Comparison of ENCODE assay signal across 8 mouse cellular contexts in genomic region chr4:141545071-141545742, GRCm38 (mm10). TPM values are rescaled to one million over a fixed set of nuclear protein-coding genes. Genes with fewer than 3 reads are reported as not detected.
DNase-seq lines count a peak whose midpoint lies in the region; ATAC-seq and TF ChIP-seq lines count a peak whose summit lies in the region.

No protein-coding gene starts in this region.

- no peaks in the 10 kb centered on the region for H3K27me3 ChIP-seq in hindbrain, embryonic 15.5 days
- H3K27me3 ChIP-seq in megakaryocyte, embryonic 14.5 days (replicated peaks) = no peaks in the 10 kb centered on the region

- intact Hi-C loops in gastrocnemius, adult 2 months (cut with DNase I) = no loop called here
- intact Hi-C loops in left cerebral cortex, postnatal 25 days (cut with DNase I) = no loop called here

- peak; percentile 17; the same call in 1 of the 2 replicates for ATAC-seq in common myeloid progenitor, adult 5-6 weeks (replicated peaks; ENCODE audit: low read depth, poor library complexity, severe bottlenecking)
- ATAC-seq in hindbrain, embryonic 15.5 days (ENCODE audit: low FRiP score, low read depth) = peak; percentile 63
- no peak for ATAC-seq in inflammation-experienced regulatory T-cells, adult 6 months

- peaks cover 39% of the 10 kb centered on the region for H3K4me1 ChIP-seq in hindbrain, embryonic 15.5 days (replicated peaks)
- H3K4me1 ChIP-seq in megakaryocyte, embryonic 14.5 days = peaks cover 47% of the 10 kb centered on the region

- TF ChIP-seq CTCF in gastrocnemius, adult 2 months (IDR thresholded peaks at IDR 0.05) = no peak

- H3K36me3 ChIP-seq in hindbrain, embryonic 15.5 days = no peaks in the 10 kb centered on the region
- no peaks in the 10 kb centered on the region for H3K36me3 ChIP-seq in megakaryocyte, embryonic 14.5 days (replicated peaks; ENCODE audit: low read length)

- peak; percentile 80 to 82 for DNase-seq in adrenal gland, adult 18-20 months (ENCODE audit: low spot score in 2 of 2)
- DNase-seq in gastrocnemius, adult 2 months = peak; percentile 90
- peak; percentile 51 to 52 for DNase-seq in left cerebral cortex, postnatal 25 days (ENCODE audit: low spot score in 2 of 2)
- peak; percentile 61 for DNase-seq in right cerebral cortex, postnatal 4 days

- peak overlapping the region; percentile 85 for H3K9ac ChIP-seq in hindbrain, embryonic 15.5 days

- no peaks in the 10 kb centered on the region for H3K9me3 ChIP-seq in hindbrain, embryonic 15.5 days
- no peaks in the 10 kb centered on the region for H3K9me3 ChIP-seq in megakaryocyte, embryonic 14.5 days

- peak overlapping the region; percentile 100 for H3K4me3 ChIP-seq in gastrocnemius, adult 2 months
- H3K4me3 ChIP-seq in hindbrain, embryonic 15.5 days = peak overlapping the region; percentile 60
- peak overlapping the region; percentile 95 for H3K4me3 ChIP-seq in megakaryocyte, embryonic 14.5 days (replicated peaks)

- peak overlapping the region; percentile 98 for H3K4me2 ChIP-seq in hindbrain, embryonic 15.5 days

- whole genome bisulfite sequencing in hindbrain, embryonic 15.5 days = under 1% methylated on average over 45 of the region's 45 CpGs

- H3K27ac ChIP-seq in gastrocnemius, adult 2 months = peak overlapping the region; percentile 100
- H3K27ac ChIP-seq in hindbrain, embryonic 15.5 days (replicated peaks) = peak overlapping the region; percentile 100

RNA-seq across cellular contexts. Expression of gene Spen, which starts 6.8 kb away (rescaled TPM):
- 10 to 100 TPM; 49.4 to 53.7 TPM for total RNA-seq in adrenal gland, adult 18-20 months (2021)
- 32.7 and 43.0 TPM in 2 replicates for total RNA-seq in common myeloid progenitor, adult 5-6 weeks (2017)
- 10 to 100 TPM; 23.3 to 25.1 TPM for total RNA-seq in gastrocnemius, adult 2 months (2021)
- polyA plus RNA-seq in hindbrain, embryonic 15.5 days (2015; fragmentation: Nextera tagmentation; extraction: Ambion mirVana) = 15.3 and 17.1 TPM in 2 replicates
- 10 to 100 TPM; 54.6 to 60.6 TPM for total RNA-seq in left cerebral cortex, postnatal 25 days (2021)
- polyA plus RNA-seq in megakaryocyte, embryonic 14.5 days (2012; ENCODE audit: insufficient read depth, low replicate concordance) = 101 and 202 TPM in 2 replicates
- 10 to 100 TPM in 2 of 3 experiments, 1 to 10 TPM in 1; 8.6 to 17.1 (median 14.3) TPM for polyA plus RNA-seq in inflammation-experienced regulatory T-cells, adult 6 months (2017; shearing (Covaris generic))
